Mouse (Mus musculus) stomach, embryonic 16.5 days (tissue): ENCODE measurements around the gene Dnm3. TPM values are rescaled to one million over a fixed set of nuclear protein-coding genes. Genes with fewer than 3 reads are reported as not detected.

Source experiments
- ATAC-seq: fragments of 200-750 bp; cut with Nextera tagmentation; 2 replicates; pipeline ENCODE4 v1.8.0; 2017; ENCODE audit warnings: moderate number of reproducible peaks, moderate TSS enrichment; ENCODE audit not compliant: insufficient read depth, low FRiP score
- H3K27ac ChIP-seq: fragments of 300-500 bp; sonication (generic); 2 replicates; pipeline ENCODE4 v1.5.1; 2014; ENCODE audit warnings: low read length
- H3K27me3 ChIP-seq: fragments of 300-500 bp; sonication (generic); 2 replicates; pipeline ENCODE4 v1.6.1; 2014; ENCODE audit warnings: low read length, control low read depth, mixed read lengths; ENCODE audit not compliant: control insufficient read depth, insufficient read depth
- H3K36me3 ChIP-seq: fragments of 300-500 bp; sonication (generic); 2 replicates; pipeline ENCODE4 v1.6.1; 2014; ENCODE audit warnings: low read length; ENCODE audit not compliant: control insufficient read depth, insufficient read depth
- H3K4me1 ChIP-seq: fragments of 300-500 bp; sonication (generic); 2 replicates; pipeline ENCODE4 v1.6.1; 2014; ENCODE audit warnings: low read length, control low read depth, mixed read lengths; ENCODE audit not compliant: control insufficient read depth, insufficient read depth
- H3K4me2 ChIP-seq: fragments of 300-500 bp; sonication (generic); 2 replicates; pipeline ENCODE4 v1.6.1; 2014; ENCODE audit warnings: low read depth, low read length, mixed read lengths
- H3K4me3 ChIP-seq: fragments of 300-500 bp; sonication (generic); replicated peaks from 2 replicates; pipeline ENCODE4 v1.5.1; 2014; ENCODE audit warnings: mild to moderate bottlenecking, low read length
- H3K9ac ChIP-seq: fragments of 300-500 bp; sonication (generic); 2 replicates; pipeline ENCODE4 v1.6.1; 2014; ENCODE audit warnings: low read length
- H3K9me3 ChIP-seq: fragments of 300-500 bp; sonication (generic); replicated peaks from 2 replicates; pipeline ENCODE4 v1.6.1; 2016; ENCODE audit warnings: low read length, control low read depth; ENCODE audit not compliant: control insufficient read depth
- WGBS: fragments of 180-500 bp; shearing (Covaris S2); extraction: QIAGEN DNeasy Blood & Tissue Kit; methylation state at CpG from one replicate; pipeline ENCODE4 v1.1.7; 2014; 5-methylcytosine and 5-hydroxymethylcytosine counted together
- polyA plus RNA-seq: library from polyadenylated mRNA; unstranded; fragments of >200 nt; fragmentation: Nextera tagmentation; extraction: Ambion mirVana; gene quantifications from 2 replicates; pipeline ENCODE4 v1.2.1, GENCODE M21; 2015

The Dnm3 gene
- polyA plus RNA-seq, 1 experiment from 2014 or later: 6.4 TPM

- WGBS: 42% methylated on average over 6 of the region's 6 CpGs
- no peaks in the 10 kb centered on the region for H3K27me3 ChIP-seq
- no peak overlapping the region for H3K27ac ChIP-seq
Measured at GRCm38 (mm10) chr1:162053608-162054007, 424.2 kb downstream of the Dnm3 start.

DNA sequence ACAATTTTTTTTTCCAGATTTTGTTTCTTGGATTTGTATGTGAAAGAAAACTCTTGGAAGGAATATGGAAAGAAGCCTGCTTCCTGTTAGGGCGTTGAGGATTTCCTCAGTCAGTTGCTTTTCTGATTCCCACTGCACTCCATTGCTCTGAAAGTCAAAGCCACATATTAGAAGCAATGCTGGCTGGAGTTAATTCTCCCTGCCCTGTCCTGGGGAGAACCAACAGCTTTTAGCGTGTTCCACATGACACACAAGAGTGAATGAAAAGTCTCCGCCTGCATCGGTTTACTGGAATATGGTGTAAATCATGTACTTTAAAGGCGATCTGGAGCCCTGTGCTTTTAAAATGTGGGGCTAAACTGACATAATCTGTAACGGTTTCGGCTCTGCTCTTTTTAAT lies 424.6 kb downstream of the Dnm3 start:
- Histone ChIP-seq H3K4me1 (no peaks in the 10 kb centered on the region), H3K36me3 (no peaks in the 10 kb centered on the region), H3K27ac (peak overlapping the region; percentile 31; the same call in 1 of the 2 replicates), H3K4me2 (no peak overlapping the region), H3K9me3 (no peaks in the 10 kb centered on the region), H3K4me3 (no peak overlapping the region), H3K9ac (no peak overlapping the region), H3K27me3 (no peaks in the 10 kb centered on the region)
- no peak for ATAC-seq
- 50% methylated on average over 7 of the region's 7 CpGs for WGBS

More at GRCm38 (mm10) chr1:162053608-162054007, 424.2 kb downstream of the Dnm3 start:
- H3K9me3 ChIP-seq: no peaks in the 10 kb centered on the region
- no peak for ATAC-seq
- H3K4me2 ChIP-seq: no peak overlapping the region
- no peaks in the 10 kb centered on the region for H3K36me3 ChIP-seq
- no peak overlapping the region for H3K9ac ChIP-seq
- H3K4me1 ChIP-seq: no peaks in the 10 kb centered on the region
- H3K4me3 ChIP-seq: no peak overlapping the region

- no peak overlapping the region for H3K9ac ChIP-seq
- H3K4me2 ChIP-seq: no peak overlapping the region
- 85% methylated on average over 6 of the region's 6 CpGs for WGBS
- ATAC-seq: no peak
- no peak overlapping the region for H3K27ac ChIP-seq
- no peaks in the 10 kb centered on the region for H3K36me3 ChIP-seq
- H3K4me3 ChIP-seq: no peak overlapping the region
- H3K27me3 ChIP-seq: no peaks in the 10 kb centered on the region
- H3K4me1 ChIP-seq: no peaks in the 10 kb centered on the region
- no peaks in the 10 kb centered on the region for H3K9me3 ChIP-seq
Measured at GRCm38 (mm10) chr1:162052755-162053154, 425.1 kb downstream of the Dnm3 start.

DNA sequence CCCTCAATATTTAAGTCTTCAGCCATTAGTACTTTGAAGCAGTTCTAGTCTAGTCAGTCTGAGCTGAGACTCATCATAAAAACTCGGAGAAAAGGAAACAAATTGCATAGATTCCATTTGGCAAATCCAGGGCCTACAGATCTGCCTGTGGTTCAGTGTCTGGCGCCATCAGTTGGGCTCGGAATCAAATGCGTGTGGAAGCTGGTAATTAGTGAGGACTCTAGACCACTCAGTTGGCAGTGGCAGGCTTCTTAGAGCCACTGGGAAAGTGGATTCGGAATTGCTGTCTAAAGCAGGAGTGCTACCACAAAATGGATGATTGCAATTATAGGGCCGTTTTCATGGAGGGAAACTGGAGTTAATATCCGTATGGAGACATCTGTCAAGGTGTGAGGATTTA lies 425.7 kb downstream of the Dnm3 start:
- WGBS: 75% methylated on average over 7 of the region's 7 CpGs
- Histone ChIP-seq H3K4me2 (no peak overlapping the region), H3K9me3 (no peaks in the 10 kb centered on the region), H3K36me3 (no peaks in the 10 kb centered on the region), H3K4me1 (no peaks in the 10 kb centered on the region), H3K4me3 (no peak overlapping the region), H3K27me3 (no peaks in the 10 kb centered on the region), H3K27ac (no peak overlapping the region), H3K9ac (no peak overlapping the region)
- ATAC-seq: no peak

DNA sequence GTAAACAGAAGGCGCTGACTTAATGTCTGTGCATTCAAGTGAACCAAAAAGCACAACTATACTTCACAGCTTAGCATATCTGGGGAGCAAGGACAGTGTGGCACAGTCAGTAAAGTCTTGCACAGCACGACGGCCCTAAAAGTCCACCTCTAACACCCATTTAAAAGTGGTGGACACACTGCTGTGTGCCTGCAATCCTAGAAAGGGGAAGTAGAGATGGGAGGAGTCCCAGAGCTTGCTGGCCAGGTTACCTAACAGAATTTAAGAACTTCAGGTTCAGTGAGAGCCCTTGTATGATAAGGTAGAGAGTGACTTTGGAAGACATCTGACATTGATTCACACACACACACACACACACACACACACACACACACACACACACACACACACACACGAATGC lies 426.1 kb downstream of the Dnm3 start:
- no peak for ATAC-seq
- Histone ChIP-seq H3K36me3 (no peaks in the 10 kb centered on the region), H3K4me1 (no peaks in the 10 kb centered on the region), H3K4me3 (no peak overlapping the region), H3K4me2 (no peak overlapping the region), H3K27ac (no peak overlapping the region), H3K27me3 (no peaks in the 10 kb centered on the region), H3K9ac (no peak overlapping the region), H3K9me3 (no peaks in the 10 kb centered on the region)
- WGBS: 84% methylated on average over 4 of the region's 4 CpGs

GRCm38 (mm10) chr1:162047673-162048072 lies 430.2 kb downstream of the Dnm3 start:
- Histone ChIP-seq H3K4me3 (no peak overlapping the region), H3K4me1 (peaks cover 7% of the 10 kb centered on the region), H3K27me3 (no peaks in the 10 kb centered on the region), H3K27ac (no peak overlapping the region), H3K9me3 (no peaks in the 10 kb centered on the region), H3K9ac (no peak overlapping the region), H3K4me2 (no peak overlapping the region), H3K36me3 (no peaks in the 10 kb centered on the region)
- no peak for ATAC-seq
- 83% methylated on average over 7 of the region's 7 CpGs for WGBS

DNA sequence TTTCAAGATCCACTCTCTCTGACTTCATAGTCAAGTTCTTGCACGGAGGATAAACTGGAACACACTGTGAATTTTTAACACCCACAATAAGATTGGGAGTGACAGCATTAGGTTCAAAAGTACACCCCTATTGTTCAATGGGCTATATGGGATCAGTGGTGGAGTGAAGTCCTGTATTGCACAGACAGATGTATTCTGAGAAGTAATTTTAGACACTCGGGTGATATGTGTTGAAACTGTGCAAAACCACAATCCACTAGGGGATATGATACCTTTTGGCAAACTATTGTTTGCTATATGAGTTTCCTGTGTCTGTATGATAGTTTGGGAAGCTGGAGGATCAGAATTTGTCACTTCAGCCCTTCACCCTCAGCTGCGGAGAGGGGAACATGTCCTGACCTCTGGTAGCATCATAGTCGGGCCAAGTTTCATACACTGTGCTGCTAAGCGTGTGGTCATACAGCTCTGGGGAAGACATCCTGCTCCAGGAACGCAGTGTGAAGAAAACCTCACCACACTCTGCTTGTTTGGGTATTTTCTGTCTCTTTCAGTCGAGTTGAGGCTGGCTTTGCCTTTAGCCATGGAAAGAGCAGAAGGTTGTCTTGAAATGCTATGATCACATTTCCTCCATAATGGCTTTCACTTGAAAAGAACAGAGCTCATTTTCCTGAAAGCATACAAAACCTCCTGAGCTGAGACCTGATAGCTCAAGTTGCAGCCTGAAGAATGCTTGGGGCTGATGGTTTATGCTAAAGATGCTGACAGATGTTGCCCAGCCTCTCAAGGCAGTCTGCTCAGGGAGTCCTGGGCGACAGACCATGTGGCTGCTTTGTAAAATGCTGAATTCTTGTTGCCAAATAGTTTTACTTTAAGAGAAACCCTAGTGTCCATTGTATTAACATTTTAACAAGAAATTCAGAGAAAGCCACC lies 433.8 kb downstream of the Dnm3 start:
- Histone ChIP-seq H3K4me2 (no peak overlapping the region), H3K9me3 (no peaks in the 10 kb centered on the region), H3K9ac (0 out of 2 replicates have a peak overlapping the region, but pooled peaks have one; percentile 35), H3K4me3 (no peak overlapping the region), H3K27ac (peak overlapping the region; percentile 72), H3K4me1 (peaks cover 13% of the 10 kb centered on the region), H3K27me3 (no peaks in the 10 kb centered on the region), H3K36me3 (no peaks in the 10 kb centered on the region)
- 50% methylated on average over 8 of the region's 8 CpGs for WGBS
- no peak for ATAC-seq

- H3K4me1 ChIP-seq: peaks cover 13% of the 10 kb centered on the region
- H3K4me3 ChIP-seq: no peak overlapping the region
- WGBS: 74% methylated on average over 1 of the region's 1 CpGs
- no peak overlapping the region for H3K4me2 ChIP-seq
- no peak overlapping the region for H3K27ac ChIP-seq
- H3K36me3 ChIP-seq: no peaks in the 10 kb centered on the region
- no peak overlapping the region for H3K9ac ChIP-seq
- no peak for ATAC-seq
- H3K27me3 ChIP-seq: no peaks in the 10 kb centered on the region
- no peaks in the 10 kb centered on the region for H3K9me3 ChIP-seq
Measured at GRCm38 (mm10) chr1:162043216-162043615, 434.6 kb downstream of the Dnm3 start.

DNA sequence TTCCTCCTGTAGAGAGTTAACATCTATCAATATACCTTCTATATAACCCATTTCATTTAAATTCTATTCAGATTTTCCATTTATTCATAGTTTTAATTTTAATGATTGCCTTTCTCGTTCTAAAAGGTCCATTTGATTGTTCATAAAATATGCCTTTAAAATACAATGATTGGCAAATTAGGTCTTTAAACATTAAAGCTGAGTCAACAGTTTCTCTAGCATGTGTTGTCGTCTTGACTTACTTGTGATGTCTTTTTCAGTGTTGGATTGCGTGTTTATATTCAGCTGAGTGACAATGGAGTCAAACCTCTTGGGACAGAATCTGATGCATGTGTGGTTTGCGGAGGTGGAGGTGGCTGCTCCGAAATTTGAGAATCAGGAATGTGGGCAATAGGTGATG lies 435.4 kb downstream of the Dnm3 start:
- Histone ChIP-seq H3K4me1 (peaks cover 21% of the 10 kb centered on the region), H3K4me2 (no peak overlapping the region), H3K27ac (no peak overlapping the region), H3K9ac (no peak overlapping the region), H3K4me3 (no peak overlapping the region), H3K27me3 (no peaks in the 10 kb centered on the region), H3K36me3 (no peaks in the 10 kb centered on the region), H3K9me3 (no peaks in the 10 kb centered on the region)
- ATAC-seq: no peak
- WGBS: 86% methylated on average over 5 of the region's 5 CpGs
